Mouse (Mus musculus): Measurements from ENCODE around the gene Olfr548-ps1.

The Olfr548-ps1 gene

DNA sequence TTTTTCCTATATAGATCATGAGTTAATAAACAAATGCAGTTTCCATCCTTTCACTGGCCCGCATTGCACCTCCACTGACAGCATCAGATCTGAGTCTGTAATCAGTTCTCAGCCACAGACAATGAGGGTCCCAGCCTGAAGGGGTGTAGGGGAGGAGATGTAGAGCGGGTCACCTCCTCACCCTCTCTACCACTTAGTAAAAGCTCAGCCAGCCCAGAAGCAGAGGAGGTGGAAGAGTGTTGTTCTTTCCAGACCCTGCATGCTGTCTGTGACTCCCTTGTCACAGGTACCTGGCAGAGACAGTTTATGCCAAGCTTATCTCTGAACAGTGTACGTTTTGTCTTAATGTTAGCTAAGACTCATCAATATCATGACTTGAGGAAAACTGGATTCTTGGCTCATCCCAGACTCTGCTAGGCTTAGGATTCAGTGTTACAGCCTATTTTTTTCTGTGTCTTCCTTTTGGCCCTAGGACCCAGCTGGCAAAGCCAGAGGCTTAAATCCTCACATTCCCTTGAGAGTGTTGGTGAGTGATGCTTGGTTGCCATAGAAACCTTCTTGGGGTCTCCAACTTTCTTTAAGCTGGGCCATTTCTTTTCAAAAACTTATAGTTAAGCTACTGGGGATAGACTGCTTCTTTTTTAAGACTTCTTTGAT lies 32.6 kb downstream of the Olfr548-ps1 start:
- no peak for DNase-seq (ENCODE audit: low spot score in 2 of 2)

DNA sequence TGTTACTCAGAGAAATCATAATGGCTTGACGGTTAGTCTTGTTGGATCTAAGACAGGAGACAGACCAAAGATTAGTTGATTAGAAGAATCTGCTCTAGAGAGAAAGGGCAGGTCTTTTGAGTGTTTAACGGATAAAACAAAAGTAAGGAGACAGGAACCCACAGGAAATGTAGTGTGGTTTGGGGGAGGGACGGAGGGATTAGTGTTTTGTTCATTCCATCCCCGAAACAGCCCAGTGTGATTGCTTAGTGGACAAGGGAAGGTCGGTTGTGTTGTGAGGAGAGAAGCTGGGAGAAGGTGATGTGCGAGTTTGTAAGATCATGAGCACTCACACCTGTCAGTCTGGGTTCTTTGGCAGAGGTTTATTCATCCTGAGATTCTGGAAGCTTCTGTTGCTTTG lies 35.3 kb downstream of the Olfr548-ps1 start:
- DNase-seq (ENCODE audit: low spot score in 2 of 2) = no peak

DNA sequence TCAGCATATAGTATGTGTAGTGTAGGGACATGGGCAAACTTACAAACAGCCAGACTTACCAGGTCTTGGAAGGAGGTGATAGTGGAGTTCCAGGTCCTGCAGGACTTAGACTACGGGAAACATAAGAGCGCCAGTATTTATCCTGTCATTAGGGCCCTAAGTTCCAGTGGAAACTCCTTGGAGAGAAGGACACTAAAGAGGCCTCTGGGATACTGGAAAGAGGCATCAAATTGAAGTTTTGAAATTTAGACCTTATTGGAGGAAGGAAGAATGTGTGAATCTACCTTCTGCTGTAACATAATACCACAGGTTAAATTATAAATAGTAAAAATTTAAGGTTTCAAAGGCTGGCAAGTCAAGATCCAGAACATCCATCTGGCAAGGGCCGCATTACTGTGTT lies 51.1 kb downstream of the Olfr548-ps1 start, which contains the start of gene Olfr551:
Olfr551 (minus strand) TSS at position 101 of the 400 bp plus-strand sequence.
- no peak for DNase-seq (ENCODE audit: low spot score in 2 of 2)

Measured in urinary bladder, postnatal 4 days (tissue).